Mouse (Mus musculus): ENCODE measurements around the gene Nup210.

The Nup210 gene

GRCm38 (mm10) chr6:91041287-91041686 is 75.3 kb downstream of the Nup210 start:
- peak; percentile 54 to 76 for DNase-seq (ENCODE audit: low spot score in 2 of 2)

GRCm38 (mm10) chr6:91028256-91028655 is 88.4 kb downstream of the Nup210 start:
- no peak for DNase-seq (ENCODE audit: low spot score in 2 of 2)

- DNase-seq (ENCODE audit: low spot score in 2 of 2) = no peak
These were observed 95.8 kb downstream of the Nup210 start for GRCm38 (mm10) chr6:91020810-91021209.

- no peak for DNase-seq (ENCODE audit: low spot score in 2 of 2)
These were observed 99.9 kb downstream of the Nup210 start for GRCm38 (mm10) chr6:91016600-91017230.

GRCm38 (mm10) chr6:91014198-91014958 is 102.3 kb downstream of the Nup210 start:
- no peak for DNase-seq (ENCODE audit: low spot score in 2 of 2)

- no peak for DNase-seq (ENCODE audit: low spot score in 2 of 2)
These were observed 104.2 kb downstream of the Nup210 start for GRCm38 (mm10) chr6:91012458-91012857.

- no peak for DNase-seq (ENCODE audit: low spot score in 2 of 2)
These were observed 105.1 kb downstream of the Nup210 start for GRCm38 (mm10) chr6:91011568-91011967.

GRCm38 (mm10) chr6:91008284-91008830 is 108.3 kb downstream of the Nup210 start:
- no peak for DNase-seq (ENCODE audit: low spot score in 2 of 2)

- DNase-seq (ENCODE audit: low spot score in 2 of 2) = no peak
These were observed 109.4 kb downstream of the Nup210 start for GRCm38 (mm10) chr6:91007207-91007606.

- DNase-seq (ENCODE audit: low spot score in 2 of 2) = no peak
These were observed 112.5 kb downstream of the Nup210 start for GRCm38 (mm10) chr6:91004157-91004556.

- no peak for DNase-seq (ENCODE audit: low spot score in 2 of 2)
These were observed 113.2 kb downstream of the Nup210 start for GRCm38 (mm10) chr6:91003310-91003995.

- DNase-seq (ENCODE audit: low spot score in 2 of 2) = no peak
These were observed 115.1 kb downstream of the Nup210 start for GRCm38 (mm10) chr6:91001566-91001965.

GRCm38 (mm10) chr6:91000819-91001525 is 115.7 kb downstream of the Nup210 start:
- peak; percentile 56 to 79 for DNase-seq (ENCODE audit: low spot score in 2 of 2)

GRCm38 (mm10) chr6:90999176-90999575 is 117.5 kb downstream of the Nup210 start:
- DNase-seq (ENCODE audit: low spot score in 2 of 2) = no peak

GRCm38 (mm10) chr6:90997025-90997424 is 119.6 kb downstream of the Nup210 start:
- no peak for DNase-seq (ENCODE audit: low spot score in 2 of 2)

GRCm38 (mm10) chr6:90996181-90996580 is 120.4 kb downstream of the Nup210 start:
- no peak for DNase-seq (ENCODE audit: low spot score in 2 of 2)

GRCm38 (mm10) chr6:90988648-90989317 is 127.8 kb downstream of the Nup210 start, which contains the start of gene Iqsec1:
Gene Iqsec1, minus strand, starts transcription at chr6:90988685.
- DNase-seq (ENCODE audit: low spot score in 2 of 2) = peak; percentile 70 to 84

- DNase-seq (ENCODE audit: low spot score in 2 of 2) = no peak
These were observed 128.4 kb downstream of the Nup210 start for GRCm38 (mm10) chr6:90988299-90988625.

GRCm38 (mm10) chr6:90987561-90988298 is 128.9 kb downstream of the Nup210 start:
- no peak for DNase-seq (ENCODE audit: low spot score in 2 of 2)

GRCm38 (mm10) chr6:90984101-90984500 is 132.5 kb downstream of the Nup210 start:
- no peak for DNase-seq (ENCODE audit: low spot score in 2 of 2)
